Mouse (Mus musculus) neural tube, embryonic 13.5 days (tissue): ENCODE measurements around the gene Arhgap4. TPM values are rescaled to one million over a fixed set of nuclear protein-coding genes. Genes with fewer than 3 reads are reported as not detected.
A peak's percentile ranks its signal among the peaks of the same experiment; 100 is the strongest.

Source experiments
- ATAC-seq: fragments of 200-750 bp; cut with Nextera tagmentation; 2 replicates; pipeline ENCODE4 v1.8.0; 2017; ENCODE audit warnings: low read depth, mild to moderate bottlenecking, moderate TSS enrichment, moderate library complexity
- H3K27ac ChIP-seq: fragments of 300-500 bp; sonication (generic); replicated peaks from 2 replicates; pipeline ENCODE4 v1.5.1; 2015; ENCODE audit warnings: moderate library complexity, mild to moderate bottlenecking, inconsistent platforms
- H3K27me3 ChIP-seq: fragments of 300-500 bp; sonication (generic); 2 replicates; pipeline ENCODE4 v1.6.1; 2015; ENCODE audit warnings: mild to moderate bottlenecking, inconsistent platforms
- H3K36me3 ChIP-seq: fragments of 300-500 bp; sonication (generic); 2 replicates; pipeline ENCODE4 v1.6.1; 2015; ENCODE audit warnings: mild to moderate bottlenecking, inconsistent platforms
- H3K4me1 ChIP-seq: fragments of 300-500 bp; sonication (generic); replicated peaks from 2 replicates; pipeline ENCODE4 v1.6.1; 2015; ENCODE audit warnings: inconsistent platforms
- H3K4me2 ChIP-seq: fragments of 300-500 bp; sonication (generic); 2 replicates; pipeline ENCODE4 v1.6.1; 2015; ENCODE audit warnings: inconsistent platforms, mild to moderate bottlenecking, moderate library complexity
- H3K4me3 ChIP-seq: fragments of 300-500 bp; sonication (generic); 2 replicates; pipeline ENCODE4 v1.5.1; 2015; ENCODE audit warnings: mild to moderate bottlenecking, inconsistent platforms
- H3K9ac ChIP-seq: fragments of 300-500 bp; sonication (generic); 2 replicates; pipeline ENCODE4 v1.6.1; 2015; ENCODE audit warnings: moderate library complexity, mild to moderate bottlenecking, inconsistent platforms
- H3K9me3 ChIP-seq: fragments of 300-500 bp; sonication (generic); 2 replicates; pipeline ENCODE4 v1.6.1; 2016; ENCODE audit warnings: inconsistent platforms
- WGBS: fragments of 180-500 bp; shearing (Covaris S2); methylation state at CpG from one replicate; pipeline ENCODE4 v1.1.7; 2015; 5-methylcytosine and 5-hydroxymethylcytosine counted together
- polyA plus RNA-seq: library from polyadenylated mRNA; unstranded; fragments of >200 nt; fragmentation: Nextera tagmentation; extraction: Ambion mirVana; gene quantifications from 2 replicates; pipeline ENCODE4 v1.2.1, GENCODE M21; 2015

Arhgap4 gene
- polyA plus RNA-seq, 1 experiment from 2014 or later, result 2.8 TPM

GRCm38 (mm10) chrX:73871956-73872355 is 49.7 kb downstream of the Arhgap4 start:
- Histone ChIP-seq H3K4me1 (peaks cover 35% of the 10 kb centered on the region), H3K27ac (no peak overlapping the region), H3K27me3 (no peaks in the 10 kb centered on the region), H3K4me3 (no peak overlapping the region), H3K4me2 (no peak overlapping the region), H3K9me3 (no peaks in the 10 kb centered on the region), H3K9ac (no peak overlapping the region), H3K36me3 (no peaks in the 10 kb centered on the region)
- 52% methylated on average over 1 of the region's 1 CpGs for WGBS
- no peak for ATAC-seq

- Histone ChIP-seq H3K9ac (no peak overlapping the region), H3K27ac (no peak overlapping the region), H3K4me3 (no peak overlapping the region), H3K36me3 (no peaks in the 10 kb centered on the region), H3K4me2 (no peak overlapping the region), H3K27me3 (no peaks in the 10 kb centered on the region), H3K4me1 (peaks cover 35% of the 10 kb centered on the region), H3K9me3 (no peaks in the 10 kb centered on the region)
- no peak for ATAC-seq
Measured at GRCm38 (mm10) chrX:73871474-73871873, 50.2 kb downstream of the Arhgap4 start.

DNA sequence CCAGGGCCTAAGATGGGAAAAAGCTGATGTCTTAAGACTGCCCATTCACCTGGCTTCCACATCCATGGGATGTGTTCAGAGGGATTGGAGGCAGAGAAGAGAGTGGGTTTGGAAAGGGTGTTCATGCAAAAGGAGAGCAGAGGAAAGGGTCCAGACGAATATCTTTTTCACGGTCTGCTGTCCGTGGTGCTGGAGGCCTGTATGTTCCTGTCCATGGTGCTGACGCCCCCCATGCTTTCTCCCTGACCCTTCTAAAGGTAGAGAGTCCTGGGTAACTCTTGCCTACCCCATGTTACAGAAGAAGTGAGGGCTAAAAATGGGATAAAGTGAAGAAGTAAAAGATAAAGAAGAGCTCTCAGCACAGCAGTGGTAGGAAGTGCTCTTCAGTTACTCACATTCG is 52.3 kb downstream of the Arhgap4 start:
- H3K27ac ChIP-seq, result no peak overlapping the region
- H3K27me3 ChIP-seq, result no peaks in the 10 kb centered on the region
- H3K4me1 ChIP-seq, result peaks cover 35% of the 10 kb centered on the region
- H3K9ac ChIP-seq, result no peak overlapping the region
- no peak for ATAC-seq
- 14% methylated on average over 5 of the region's 5 CpGs for WGBS
- H3K4me3 ChIP-seq, result no peak overlapping the region
- 0 out of 2 replicates have a peak, but pooled peaks cover 6% of the 10 kb centered on the region for H3K36me3 ChIP-seq
- H3K4me2 ChIP-seq, result no peak overlapping the region
- H3K9me3 ChIP-seq, result no peaks in the 10 kb centered on the region

GRCm38 (mm10) chrX:73867852-73868251 is 53.8 kb downstream of the Arhgap4 start:
- Histone ChIP-seq H3K4me1 (peaks cover 37% of the 10 kb centered on the region), H3K4me3 (no peak overlapping the region), H3K27ac (peak overlapping the region; percentile 55; the same call in 1 of the 2 replicates), H3K4me2 (no peak overlapping the region), H3K9ac (no peak overlapping the region), H3K36me3 (peaks cover 15% of the 10 kb centered on the region), H3K9me3 (no peaks in the 10 kb centered on the region), H3K27me3 (no peaks in the 10 kb centered on the region)
- 81% methylated on average over 1 of the region's 1 CpGs for WGBS
- ATAC-seq, result no peak

GRCm38 (mm10) chrX:73867256-73867655 is 54.4 kb downstream of the Arhgap4 start:
- no peak overlapping the region for H3K4me3 ChIP-seq
- no peak overlapping the region for H3K4me2 ChIP-seq
- H3K27me3 ChIP-seq, result no peaks in the 10 kb centered on the region
- H3K4me1 ChIP-seq, result peaks cover 35% of the 10 kb centered on the region
- H3K9ac ChIP-seq, result 0 out of 2 replicates have a peak overlapping the region, but pooled peaks have one; percentile 17
- ATAC-seq, result no peak
- peaks cover 21% of the 10 kb centered on the region for H3K36me3 ChIP-seq
- H3K27ac ChIP-seq, result peak overlapping the region; percentile 55; the same call in 1 of the 2 replicates
- 23% methylated on average over 3 of the region's 3 CpGs for WGBS
- H3K9me3 ChIP-seq, result no peaks in the 10 kb centered on the region

GRCm38 (mm10) chrX:73864692-73865091 is 57.0 kb downstream of the Arhgap4 start:
- H3K4me2 ChIP-seq, result no peak overlapping the region
- H3K27ac ChIP-seq, result peak overlapping the region; percentile 62

DNA sequence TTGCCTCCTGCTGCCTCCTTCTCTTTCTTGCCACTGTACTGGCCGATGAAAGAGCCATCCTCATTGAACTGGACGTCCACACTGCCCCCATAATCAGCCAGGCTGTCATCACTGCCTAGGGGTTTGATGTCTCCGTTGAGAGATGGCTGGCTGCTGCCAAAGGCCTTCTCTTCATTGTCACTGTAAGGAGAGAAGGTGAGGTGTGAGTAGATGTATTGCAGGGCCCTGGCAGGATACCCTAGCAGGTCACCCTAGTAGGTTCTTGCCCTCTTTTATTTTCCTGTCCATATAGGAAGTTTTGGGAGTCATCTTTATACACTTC is 66.6 kb downstream of the Arhgap4 start:
- 71% methylated on average over 3 of the region's 3 CpGs for WGBS
- ATAC-seq, result no peak
- H3K4me1 ChIP-seq, result no peaks in the 10 kb centered on the region
- no peaks in the 10 kb centered on the region for H3K9me3 ChIP-seq
- H3K4me2 ChIP-seq, result no peak overlapping the region
- no peaks in the 10 kb centered on the region for H3K27me3 ChIP-seq
- H3K36me3 ChIP-seq, result peaks cover 40% of the 10 kb centered on the region
- no peak overlapping the region for H3K27ac ChIP-seq
- H3K4me3 ChIP-seq, result no peak overlapping the region
- no peak overlapping the region for H3K9ac ChIP-seq

More at GRCm38 (mm10) chrX:73864692-73865091, 57.0 kb downstream of the Arhgap4 start:
- Histone ChIP-seq H3K4me3 (no peak overlapping the region), H3K4me1 (peaks cover 31% of the 10 kb centered on the region), H3K9me3 (no peaks in the 10 kb centered on the region), H3K9ac (no peak overlapping the region; the same call in 1 of the 2 replicates), H3K27me3 (no peaks in the 10 kb centered on the region), H3K36me3 (peaks cover 45% of the 10 kb centered on the region)
- peak; percentile 76 for ATAC-seq
- 36% methylated on average over 3 of the region's 3 CpGs for WGBS

- no peak overlapping the region for H3K4me3 ChIP-seq
- no peaks in the 10 kb centered on the region for H3K9me3 ChIP-seq
- H3K27ac ChIP-seq, result no peak overlapping the region
- H3K4me2 ChIP-seq, result no peak overlapping the region
- H3K36me3 ChIP-seq, result peaks cover 35% of the 10 kb centered on the region
- H3K4me1 ChIP-seq, result no peaks in the 10 kb centered on the region
- 85% methylated on average over 9 of the region's 9 CpGs for WGBS
- ATAC-seq, result no peak
- no peak overlapping the region for H3K9ac ChIP-seq
- H3K27me3 ChIP-seq, result no peaks in the 10 kb centered on the region
Measured at GRCm38 (mm10) chrX:73854326-73855086, 67.2 kb downstream of the Arhgap4 start.

Other genes with a start within 250 kb of the Arhgap4 start
- gene Slc6a8, start 248.7 kb downstream of the Arhgap4 start, polyA plus RNA-seq, result 7.7 and 7.8 TPM in 2 replicates
- gene Bcap31, start 205.7 kb downstream of the Arhgap4 start, polyA plus RNA-seq, result 147 and 150 TPM in 2 replicates
- gene Abcd1, start 205.3 kb downstream of the Arhgap4 start, polyA plus RNA-seq, result 10.3 and 11.1 TPM in 2 replicates
- 0.50 and 0.73 TPM in 2 replicates for gene Plxnb3, start 164.8 kb downstream of the Arhgap4 start, polyA plus RNA-seq
- 2.6 and 5.1 TPM in 2 replicates for gene Srpk3, start 147.5 kb downstream of the Arhgap4 start, polyA plus RNA-seq
- gene Idh3g, start 135.0 kb downstream of the Arhgap4 start, polyA plus RNA-seq, result 226 and 232 TPM in 2 replicates
- gene Ssr4, start 134.8 kb downstream of the Arhgap4 start, polyA plus RNA-seq, result 144 and 160 TPM in 2 replicates
- gene Pdzd4, start 96.9 kb downstream of the Arhgap4 start, polyA plus RNA-seq, result 2.6 and 3.2 TPM in 2 replicates
- gene Avpr2, start 29.8 kb downstream of the Arhgap4 start, polyA plus RNA-seq, result 0.14 and 0.15 TPM in 2 replicates
- gene L1cam, start 25.8 kb downstream of the Arhgap4 start, polyA plus RNA-seq, result 97.6 and 98.7 TPM in 2 replicates
- gene Naa10, start 74 bp upstream of the Arhgap4 start, polyA plus RNA-seq, result 97.3 and 112 TPM in 2 replicates
- 13.2 and 14.3 TPM in 2 replicates for gene Renbp, start 9.0 kb upstream of the Arhgap4 start, polyA plus RNA-seq
- 44.4 and 48.9 TPM in 2 replicates for gene Hcfc1, start 44.5 kb upstream of the Arhgap4 start, polyA plus RNA-seq
- gene Irak1, start 102.0 kb upstream of the Arhgap4 start, polyA plus RNA-seq, result 39.9 and 45.4 TPM in 2 replicates
- gene Opn1mw, start 205.6 kb upstream of the Arhgap4 start, polyA plus RNA-seq, result not detected in 2 replicates
- gene Mecp2, start 213.5 kb upstream of the Arhgap4 start, polyA plus RNA-seq, result 12.9 and 15.4 TPM in 2 replicates
- not detected in 2 replicates for gene Tex28, start 246.0 kb upstream of the Arhgap4 start, polyA plus RNA-seq